Mouse (Mus musculus) lung, postnatal 4 days (tissue): ENCODE results near the gene Hbq1b.
A peak's percentile ranks its signal among the peaks of the same experiment; 100 is the strongest.
"Not testable (repeated sequence)": the region's sequence is repeated elsewhere in the genome, so short reads cannot be mapped to it uniquely, and the experiment has no call there.

Source experiments
- DNase-seq, 2 experiments: peaks; one replicate each; pipeline ENCODE4 v3.0.0; 2021

Hbq1b gene

DNA sequence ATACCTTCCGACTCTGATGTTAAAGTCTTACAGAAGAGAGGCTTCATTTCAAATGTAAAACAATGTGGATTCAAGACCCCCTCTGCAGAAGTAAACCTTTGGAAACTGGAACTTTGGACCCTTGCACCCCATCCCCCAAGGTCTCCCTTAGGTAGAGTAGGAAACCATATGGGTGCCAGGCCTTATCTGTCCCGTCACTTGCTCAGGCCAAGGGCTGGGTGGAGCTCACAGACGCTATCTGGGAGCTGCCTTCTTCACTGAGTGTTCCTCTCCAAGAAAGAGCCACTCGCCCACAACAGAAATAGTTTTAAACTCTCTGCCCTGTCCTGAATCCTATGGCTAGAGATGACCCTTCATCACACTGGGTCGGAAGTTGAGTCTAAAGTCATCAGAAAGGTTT is 17.8 kb upstream of the Hbq1b start:
- DNase-seq, result no peak

DNA sequence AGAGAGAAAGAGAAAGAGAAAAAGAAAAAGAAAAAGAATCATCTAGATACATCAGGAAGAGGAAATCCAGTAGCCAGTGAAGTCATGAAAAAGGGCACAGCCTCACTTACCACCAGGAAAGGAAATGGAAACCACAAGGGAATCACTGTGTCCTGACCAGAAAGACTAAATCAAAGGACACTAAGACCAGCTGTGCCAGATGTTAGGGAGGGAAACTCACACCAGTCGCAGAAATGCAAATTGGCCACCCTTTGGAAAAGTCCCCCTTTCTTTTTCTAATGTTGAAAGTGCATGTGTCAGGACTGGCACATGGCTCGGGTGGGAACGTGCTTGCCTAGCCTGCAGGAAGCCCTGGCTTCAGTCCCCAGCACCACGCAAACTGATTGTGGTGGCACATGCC is 15.6 kb upstream of the Hbq1b start:
- DNase-seq, result no peak

DNA sequence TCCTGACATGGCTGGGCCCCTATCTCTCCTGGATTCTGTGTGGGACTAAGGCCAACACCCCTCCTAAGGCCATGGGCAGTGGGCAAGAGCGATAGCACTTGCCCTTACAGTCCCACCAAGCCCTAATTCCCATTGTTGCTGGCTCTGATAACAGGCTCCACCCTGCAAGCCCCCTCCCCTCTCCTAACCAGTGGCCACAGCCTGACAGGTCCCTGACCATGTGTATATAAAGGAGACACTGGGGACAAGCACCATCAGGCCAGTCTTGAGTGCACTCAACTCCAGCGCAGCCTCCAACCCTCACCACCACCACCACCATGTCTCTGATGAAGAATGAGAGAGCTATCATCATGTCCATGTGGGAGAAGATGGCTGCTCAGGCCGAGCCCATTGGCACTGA is 10.4 kb upstream of the Hbq1b start, which contains the start of gene Hba-x:
Gene Hba-x, plus strand, starts transcription at position 54 of the 400 bp plus-strand sequence.
- no peak for DNase-seq

DNA sequence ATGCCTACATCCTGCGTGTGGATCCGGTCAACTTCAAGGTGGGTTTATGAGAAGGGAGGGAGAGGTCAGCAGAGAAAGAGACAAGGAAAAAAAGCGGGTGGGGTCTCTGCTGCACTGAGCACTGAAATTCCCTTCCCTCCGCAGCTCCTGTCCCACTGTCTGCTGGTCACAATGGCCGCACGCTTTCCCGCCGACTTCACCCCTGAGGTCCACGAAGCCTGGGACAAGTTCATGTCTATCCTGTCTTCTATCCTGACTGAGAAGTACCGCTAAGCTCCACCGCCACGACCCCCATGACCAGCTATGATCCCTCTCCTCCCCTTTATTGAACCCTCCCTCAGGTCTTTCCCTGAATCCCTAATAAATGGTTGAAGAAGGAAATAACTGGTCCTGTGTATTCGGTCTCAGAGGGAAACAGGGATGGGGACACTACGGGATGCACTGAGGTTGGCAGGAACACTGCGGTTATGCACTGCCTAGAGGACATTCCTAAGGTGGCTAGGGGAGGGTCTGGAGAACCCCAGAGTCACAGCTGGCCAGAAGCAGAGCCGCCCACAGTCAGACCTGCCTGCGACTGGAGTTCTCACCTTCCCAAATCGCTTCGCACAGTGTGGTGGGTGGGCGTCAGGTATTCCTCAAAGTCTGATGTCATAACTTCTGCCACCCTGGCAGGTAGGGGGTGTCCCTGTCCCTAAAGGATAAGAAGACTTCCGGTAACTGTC is 8.9 kb upstream of the Hbq1b start:
- DNase-seq, result no peak

DNA sequence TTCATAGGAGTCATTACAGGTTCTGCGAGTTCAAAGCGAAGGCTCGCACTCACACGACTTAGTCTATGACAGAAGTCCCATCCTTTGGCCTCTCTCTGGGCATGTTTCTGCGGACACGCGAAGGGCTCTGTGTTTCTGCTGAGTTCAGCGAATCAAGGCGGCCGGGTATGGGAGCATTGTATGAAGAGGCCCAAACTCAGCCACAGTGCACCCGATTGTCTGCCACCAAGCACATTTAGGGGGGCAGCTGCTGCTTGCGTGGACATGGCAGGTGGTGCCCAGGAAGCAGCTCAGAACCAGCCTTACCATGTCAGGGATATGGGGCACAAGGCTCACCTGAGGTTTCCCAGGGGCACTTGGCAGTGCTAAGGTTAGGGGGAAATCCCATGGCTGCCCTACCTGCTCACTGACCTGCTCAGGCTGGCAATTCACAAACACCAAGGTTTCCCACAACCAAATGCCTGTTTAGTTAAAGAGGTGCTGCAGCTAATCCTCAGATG is 8.3 kb upstream of the Hbq1b start:
- no peak for DNase-seq

DNA sequence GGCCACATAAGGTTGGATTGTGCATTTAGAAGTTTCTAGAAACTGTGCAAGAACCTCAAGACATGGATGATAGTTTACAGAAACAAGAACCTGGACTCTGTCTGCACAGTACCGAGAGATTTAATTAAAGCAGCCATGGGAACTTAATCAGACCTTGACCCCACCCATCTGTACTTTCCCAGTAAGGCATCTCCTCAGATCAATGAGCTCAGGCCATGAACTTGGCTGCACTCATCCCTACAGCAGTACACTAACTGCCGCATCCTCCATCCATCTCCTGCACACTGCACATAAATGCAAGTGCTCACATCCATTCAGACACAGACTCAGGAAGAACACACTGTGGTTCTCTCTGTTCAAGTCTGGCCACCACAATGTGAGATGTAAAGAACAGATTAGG is 6.1 kb upstream of the Hbq1b start:
- no peak for DNase-seq

DNA sequence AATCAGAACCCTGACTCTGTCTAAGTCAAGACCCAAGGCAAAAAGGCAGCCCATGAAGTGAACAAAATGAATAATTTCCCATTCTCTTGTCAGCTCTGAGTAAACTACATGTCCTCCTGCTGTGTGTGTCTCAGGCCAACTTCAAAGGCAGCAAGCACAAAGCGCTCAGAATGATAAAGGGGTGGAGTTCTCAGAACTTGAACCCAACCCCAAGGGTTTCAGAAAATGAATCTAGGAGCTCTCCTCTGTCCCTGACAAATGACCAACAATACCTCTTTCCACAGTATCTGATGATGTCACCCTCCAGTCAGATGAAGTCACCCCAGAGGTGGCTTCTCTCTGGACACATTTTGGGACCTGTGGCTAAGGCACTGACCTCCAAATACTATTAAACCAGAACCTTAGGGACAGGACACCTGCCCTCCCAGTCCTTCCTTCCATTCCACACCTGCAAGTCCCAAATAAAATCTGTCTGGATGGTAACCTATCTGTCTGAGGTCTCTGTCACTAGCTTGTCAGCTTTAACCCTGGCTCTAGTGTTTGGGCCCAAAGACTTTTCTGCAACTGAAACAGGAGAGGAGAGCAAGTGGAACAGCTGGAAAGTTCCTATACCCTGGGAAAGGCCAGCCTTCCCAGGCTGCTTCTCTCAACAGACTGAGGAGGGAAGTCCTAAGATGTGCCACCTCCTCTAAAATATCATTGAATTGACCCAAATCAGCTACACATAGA is 5.2 kb upstream of the Hbq1b start:
- no peak for DNase-seq

DNA sequence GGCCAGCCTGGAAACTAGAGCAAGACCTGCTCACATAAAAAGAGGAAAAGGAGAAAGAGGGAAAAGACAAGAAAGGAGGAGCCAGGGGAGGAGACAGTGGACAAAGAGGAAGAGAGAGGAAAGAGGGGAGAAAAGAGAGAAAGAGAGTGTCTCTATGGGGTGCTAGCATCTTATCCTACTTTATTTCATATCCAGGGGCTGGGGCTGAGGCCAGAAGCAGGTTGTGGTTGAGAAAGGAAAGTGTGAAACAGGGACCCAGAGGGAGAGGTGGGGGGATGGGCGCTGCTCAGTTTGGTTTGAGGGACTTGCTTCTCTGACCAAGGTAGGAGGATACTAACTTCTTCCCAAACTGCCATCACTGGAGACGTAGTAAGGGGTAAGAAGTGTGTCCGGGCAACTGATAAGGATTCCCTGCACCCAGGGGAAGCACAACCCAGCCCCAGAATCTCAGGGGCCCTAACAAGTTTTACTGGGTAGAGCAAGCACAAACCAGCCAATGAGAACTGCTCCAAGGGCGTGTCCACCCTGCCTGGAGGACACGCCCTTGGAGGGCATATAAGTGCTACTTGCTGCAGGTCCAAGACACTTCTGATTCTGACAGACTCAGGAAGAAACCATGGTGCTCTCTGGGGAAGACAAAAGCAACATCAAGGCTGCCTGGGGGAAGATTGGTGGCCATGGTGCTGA is 3.5 kb upstream of the Hbq1b start, which contains the start of gene Hba-a1:
Gene Hba-a1, plus strand, starts transcription at position 421 of the 687 bp plus-strand sequence.
- not testable (repeated sequence) for DNase-seq

DNA sequence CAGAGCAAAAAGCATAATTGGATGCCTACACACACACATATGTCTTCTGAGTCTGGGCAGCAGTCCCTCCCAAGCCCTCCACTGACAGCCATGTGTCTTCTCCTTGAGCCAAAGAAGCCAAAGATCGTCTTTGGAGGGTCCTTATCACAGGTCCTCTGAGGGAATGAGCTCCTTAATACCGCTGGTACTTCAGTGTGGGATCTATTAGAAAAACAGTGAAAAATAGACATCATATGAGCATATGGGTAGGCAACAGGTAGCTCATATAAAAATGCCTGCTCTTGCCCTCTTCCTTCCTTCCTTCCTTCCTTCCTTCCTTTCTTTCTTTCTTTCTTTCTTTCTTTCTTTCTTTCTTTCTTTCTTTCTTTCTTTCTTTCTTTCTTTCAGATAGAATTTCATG is 2.2 kb upstream of the Hbq1b start:
- not testable (repeated sequence) for DNase-seq

DNA sequence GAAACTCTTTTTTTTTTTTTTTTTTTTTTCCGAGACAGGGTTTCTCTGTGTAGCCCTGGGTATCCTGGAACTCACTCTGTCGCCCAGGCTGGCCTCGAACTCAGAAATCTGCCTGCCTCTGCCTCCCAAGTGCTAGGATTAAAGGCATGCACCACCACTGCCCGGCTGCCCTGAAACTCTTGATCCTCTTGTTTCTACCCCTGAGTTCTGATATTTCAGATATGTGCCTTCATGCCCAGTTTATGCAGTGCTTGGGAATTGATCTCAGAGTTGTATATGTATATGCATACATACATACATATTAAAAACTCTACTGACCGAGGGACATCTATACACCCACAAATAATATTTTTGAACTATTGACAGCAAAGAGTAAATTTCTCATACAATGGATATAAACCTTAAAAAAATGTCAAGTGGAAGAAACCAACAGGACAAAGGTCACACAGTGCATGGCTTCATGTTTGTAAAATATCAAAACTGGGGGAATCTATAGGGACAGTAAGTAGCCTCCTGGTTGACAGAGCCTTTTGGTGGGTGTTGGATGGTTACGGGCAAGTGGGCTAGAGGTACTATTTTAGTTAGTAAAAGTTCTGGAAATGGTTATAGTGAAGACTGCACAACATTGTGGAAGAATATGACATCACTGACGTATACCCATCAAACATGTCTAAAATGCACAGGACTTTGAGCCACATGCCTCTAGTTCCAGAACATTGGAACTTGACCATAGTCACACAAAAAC is 1.6 kb upstream of the Hbq1b start:
- no peak for DNase-seq

DNA sequence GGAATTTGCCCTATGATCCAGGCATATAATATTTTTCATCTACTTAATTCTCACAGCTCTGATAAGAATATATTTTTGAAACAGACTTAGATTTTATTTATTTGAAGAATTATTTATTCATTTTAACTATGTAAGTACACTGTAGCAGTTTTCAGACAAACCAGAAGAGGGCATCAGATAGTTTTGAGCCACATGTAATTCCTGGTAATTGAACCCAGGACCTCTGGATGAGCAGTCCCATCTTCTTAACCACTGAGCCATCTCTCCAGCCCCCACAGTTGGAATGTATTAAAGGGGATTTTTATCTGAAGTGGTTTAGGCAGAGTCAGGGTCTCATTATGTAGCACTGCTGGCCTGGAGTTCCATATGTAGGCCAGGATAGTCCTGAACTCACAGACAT is 878 bp upstream of the Hbq1b start:
- DNase-seq, result not testable (repeated sequence)

DNA sequence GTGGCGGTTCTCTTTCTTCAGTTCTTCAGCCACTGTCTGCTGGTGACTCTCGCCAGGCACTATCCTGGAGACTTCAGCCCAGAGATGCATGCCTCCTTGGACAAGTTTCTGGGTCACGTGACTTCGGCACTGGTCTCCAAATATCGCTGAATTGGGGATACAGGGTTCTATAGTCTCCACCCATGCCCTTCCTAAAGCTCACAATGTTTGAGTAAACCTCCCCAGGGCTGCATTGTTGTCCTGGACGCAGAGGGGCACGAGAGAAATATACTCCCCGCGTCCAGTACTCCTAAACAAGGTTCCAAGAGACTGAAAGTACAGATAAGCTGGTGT is 694 bp downstream of the Hbq1b start:
- DNase-seq, result no peak

DNA sequence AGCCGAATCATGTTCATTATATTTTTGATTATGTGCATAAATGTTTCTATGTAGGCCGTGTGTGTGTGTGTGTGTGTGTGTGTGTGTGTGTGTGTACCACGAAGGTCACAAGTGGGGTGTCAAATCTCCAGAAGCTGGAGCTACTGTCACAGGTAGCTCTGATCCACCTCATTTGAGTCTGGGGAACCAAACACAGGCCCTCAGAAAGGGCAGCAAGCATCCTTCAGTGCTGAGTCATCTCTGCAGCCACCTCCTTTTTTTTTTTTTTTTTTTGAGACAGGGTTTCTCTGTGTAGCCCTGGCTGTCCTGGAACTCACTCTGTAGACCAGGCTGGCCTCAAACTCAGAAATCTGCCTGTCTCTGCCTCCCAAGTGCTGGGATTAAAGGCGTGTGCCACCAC is 6.1 kb downstream of the Hbq1b start:
- not testable (repeated sequence) for DNase-seq

DNA sequence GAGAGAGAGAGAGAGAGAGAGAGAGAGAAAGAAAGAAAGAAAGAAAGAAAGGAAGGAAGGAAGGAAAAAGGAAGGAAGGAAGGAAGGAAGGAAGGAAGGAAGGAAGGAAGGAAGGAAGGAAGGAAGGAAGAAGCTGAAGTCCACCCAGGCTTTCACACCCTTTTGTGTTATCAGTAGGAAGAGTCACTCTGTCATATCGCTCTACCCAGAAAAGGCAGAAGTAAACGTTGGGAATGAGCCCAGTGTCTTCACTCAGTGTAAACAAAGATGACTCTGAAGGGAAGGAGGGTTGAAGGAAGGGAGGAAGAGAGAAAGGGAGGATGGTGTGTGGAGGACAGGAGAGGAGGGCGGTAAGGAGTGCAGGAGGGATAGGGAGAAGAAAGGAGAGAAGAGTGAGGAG is 6.7 kb downstream of the Hbq1b start:
- DNase-seq, result not testable (repeated sequence)

DNA sequence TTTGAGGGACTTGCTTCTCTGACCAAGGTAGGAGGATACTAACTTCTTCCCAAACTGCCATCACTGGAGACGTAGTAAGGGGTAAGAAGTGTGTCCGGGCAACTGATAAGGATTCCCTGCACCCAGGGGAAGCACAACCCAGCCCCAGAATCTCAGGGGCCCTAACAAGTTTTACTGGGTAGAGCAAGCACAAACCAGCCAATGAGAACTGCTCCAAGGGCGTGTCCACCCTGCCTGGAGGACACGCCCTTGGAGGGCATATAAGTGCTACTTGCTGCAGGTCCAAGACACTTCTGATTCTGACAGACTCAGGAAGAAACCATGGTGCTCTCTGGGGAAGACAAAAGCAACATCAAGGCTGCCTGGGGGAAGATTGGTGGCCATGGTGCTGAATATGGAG is 9.4 kb downstream of the Hbq1b start, which contains the start of gene Hba-a2:
Gene Hba-a2, plus strand, starts transcription at position 287 of the 400 bp plus-strand sequence.
- DNase-seq, result not testable (repeated sequence)

DNA sequence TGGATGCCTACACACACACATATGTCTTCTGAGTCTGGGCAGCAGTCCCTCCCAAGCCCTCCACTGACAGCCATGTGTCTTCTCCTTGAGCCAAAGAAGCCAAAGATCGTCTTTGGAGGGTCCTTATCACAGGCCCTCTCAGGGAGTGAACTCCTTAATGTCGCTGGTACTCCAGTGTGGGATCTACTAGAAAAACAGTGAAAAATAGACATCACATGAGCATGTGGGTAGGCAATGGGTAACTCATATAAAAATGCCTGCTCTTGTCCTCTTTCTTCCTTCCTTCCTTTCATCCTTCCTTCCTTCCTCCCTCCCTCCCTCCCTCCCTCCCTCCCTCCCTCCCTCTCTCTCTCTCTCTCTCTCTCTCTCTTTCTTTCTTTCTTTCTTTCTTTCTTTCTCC is 10.7 kb downstream of the Hbq1b start:
- DNase-seq, result not testable (repeated sequence)

DNA sequence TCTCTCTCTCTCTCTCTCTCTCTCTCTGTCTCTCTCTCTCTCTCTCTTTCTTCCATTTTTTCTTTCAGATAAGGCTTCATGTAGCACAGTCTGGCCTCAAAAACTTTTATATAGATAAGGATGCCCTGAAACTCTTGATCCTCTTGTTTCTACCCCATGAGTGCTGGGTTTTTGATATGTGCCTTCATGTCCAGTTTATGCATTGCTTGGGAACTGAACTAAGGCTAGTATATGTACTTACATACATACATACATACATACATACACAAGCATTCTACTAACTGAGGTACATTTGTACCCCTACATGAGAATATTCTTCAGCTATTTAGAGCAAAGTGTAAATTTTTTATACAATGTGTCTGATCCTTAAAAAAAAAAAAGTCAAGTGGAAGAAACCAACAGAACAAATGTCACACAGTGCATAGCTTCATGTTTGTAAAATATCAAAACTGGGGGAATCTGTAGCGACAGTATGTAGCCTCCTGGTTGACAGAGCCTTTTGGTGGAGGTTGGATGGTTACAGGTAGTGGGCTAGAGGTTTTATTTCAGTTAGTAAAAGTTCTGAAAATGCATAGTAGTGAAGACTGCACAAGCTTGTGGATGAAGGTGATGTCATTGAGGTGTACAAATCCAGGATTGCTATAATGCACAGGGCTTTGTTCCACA is 11.2 kb downstream of the Hbq1b start:
- DNase-seq, result no peak

DNA sequence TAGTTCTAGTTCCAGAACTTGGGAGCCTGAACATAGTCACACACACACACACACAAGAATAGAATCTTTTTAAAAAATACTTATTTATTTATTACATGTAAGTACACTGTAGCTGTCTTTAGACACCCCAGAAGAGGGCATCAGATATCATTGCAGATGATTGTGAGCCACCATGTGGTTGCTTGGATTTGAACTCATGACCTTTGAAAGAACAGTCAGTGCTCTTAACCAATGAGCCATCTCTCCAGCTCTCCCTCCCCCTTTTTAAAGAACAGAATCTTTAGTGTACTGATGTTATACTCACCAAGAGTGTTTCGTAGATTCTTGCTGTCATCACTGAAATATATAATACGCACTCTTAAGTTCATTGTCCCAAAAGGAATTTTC is 11.8 kb downstream of the Hbq1b start:
- no peak for DNase-seq

DNA sequence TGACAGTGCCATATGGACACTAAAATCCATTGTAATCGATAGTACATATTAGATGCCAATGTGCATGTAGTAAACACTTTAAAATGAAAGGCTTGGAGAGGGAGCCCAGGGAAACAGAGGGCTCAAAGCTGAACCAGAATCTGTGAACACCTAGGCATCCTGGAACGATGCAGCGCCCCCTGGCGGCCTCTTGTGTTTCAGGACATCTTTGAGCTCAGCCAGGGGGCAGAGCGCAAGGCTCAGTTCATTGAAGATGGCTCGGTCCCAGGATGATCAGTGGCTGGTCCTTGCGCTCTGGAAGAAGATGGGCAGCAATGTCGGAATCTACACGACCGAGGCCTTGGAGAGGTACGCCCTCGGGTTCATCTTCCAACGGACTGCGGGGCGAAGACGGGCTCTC is 13.1 kb downstream of the Hbq1b start, which contains the start of gene Hbq1a:
Gene Hbq1a, plus strand, starts transcription at position 205 of the 400 bp plus-strand sequence.
- peak; percentile 41 to 66 for DNase-seq

DNA sequence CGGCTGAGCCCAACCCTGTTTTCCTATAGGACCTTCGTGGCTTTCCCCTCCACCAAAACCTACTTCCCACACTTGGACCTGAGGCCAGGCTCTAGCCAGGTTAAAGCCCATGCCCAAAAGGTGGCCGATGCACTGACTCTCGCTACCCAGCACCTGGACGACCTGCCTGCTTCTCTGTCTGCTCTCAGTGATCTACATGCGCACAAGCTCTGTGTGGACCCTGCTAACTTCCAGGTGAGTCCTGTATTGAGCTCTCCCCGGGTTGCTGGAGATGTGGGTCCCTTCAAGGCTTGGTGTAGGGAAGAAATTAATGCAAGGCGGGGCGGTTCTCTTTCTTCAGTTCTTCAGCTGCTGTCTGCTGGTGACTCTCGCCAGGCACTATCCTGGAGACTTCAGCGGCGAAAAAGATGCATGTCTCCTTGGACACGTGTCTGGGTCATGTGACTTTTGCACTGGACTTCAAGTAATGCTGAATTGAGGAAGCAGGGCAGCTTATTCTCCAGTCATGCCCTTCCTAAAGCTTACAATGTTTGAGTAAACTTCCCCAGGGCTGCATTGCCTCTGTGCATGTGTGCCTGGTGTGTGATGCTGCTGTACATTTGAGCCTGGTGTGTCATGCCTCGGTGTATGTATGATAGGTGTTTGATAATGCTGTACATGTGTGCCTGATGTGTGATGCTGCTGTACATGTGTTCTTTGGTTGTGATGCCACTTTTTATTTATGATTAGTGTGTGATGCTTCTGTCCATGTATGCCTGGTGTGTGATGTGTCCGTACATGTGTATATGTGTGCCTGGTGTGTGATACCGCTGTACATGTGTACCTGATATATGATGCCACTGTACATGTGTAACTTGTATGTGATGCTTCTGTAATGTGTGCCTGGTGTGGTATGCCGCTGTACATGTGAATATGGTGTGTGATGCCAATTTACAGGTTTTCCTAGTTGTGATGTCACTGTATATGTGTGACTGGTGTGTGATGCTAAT is 13.8 kb downstream of the Hbq1b start:
- DNase-seq, result no peak

DNA sequence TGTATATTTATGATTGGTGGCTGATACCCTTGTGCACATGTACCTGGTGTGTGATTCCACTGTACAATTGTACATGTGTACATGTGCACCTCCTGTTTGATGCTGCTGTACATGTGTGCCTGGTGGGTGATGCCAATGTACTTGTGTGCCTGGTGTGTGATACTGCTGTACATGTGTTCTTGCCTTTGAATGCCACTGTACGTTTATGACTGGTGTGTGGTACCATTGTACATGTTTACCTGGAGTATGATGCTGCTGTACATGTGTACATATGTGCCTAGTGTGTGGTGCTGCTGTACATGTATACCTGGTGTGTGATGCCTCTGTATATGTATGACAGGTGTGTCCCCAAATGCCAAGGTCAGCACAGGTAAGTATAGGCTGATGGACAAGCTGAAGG is 14.7 kb downstream of the Hbq1b start:
- DNase-seq, result no peak
